Mouse (Mus musculus): ENCODE measurements around the gene Rfc5.

- TF ChIP-seq CTCF (IDR thresholded peaks at IDR 0.05; ENCODE audit: extremely low read depth, insufficient read depth, low read length): no peak
- no peak for TF ChIP-seq POLR2A (IDR thresholded peaks at IDR 0.05; ENCODE audit: extremely low read depth, insufficient read depth, low read length)
These were observed 50.8 kb downstream of the Rfc5 start for GRCm38 (mm10) chr5:117337999-117338398.
